Mouse (Mus musculus): ENCODE measurements around the gene Tradd. TPM values are rescaled to one million over a fixed set of nuclear protein-coding genes. Genes with fewer than 3 reads are reported as not detected.
"Not testable (repeated sequence)": the region's sequence is repeated elsewhere in the genome, so short reads cannot be mapped to it uniquely, and the experiment has no call there.

The Tradd gene
- polyA plus RNA-seq, 1 experiment: 8.3 TPM

GRCm38 (mm10) chr8:105235206-105235605, 29.2 kb downstream of the Tradd start:
- Histone ChIP-seq H3K4me1 (ENCODE audit: control insufficient read depth, insufficient read depth, low read length) (no peaks in the 10 kb centered on the region), H3K4me3 (ENCODE audit: insufficient read depth, low read length) (no peak overlapping the region), H3K27ac (ENCODE audit: insufficient read depth, low read length) (no peak overlapping the region)
- TF ChIP-seq POLR2A (IDR thresholded peaks at IDR 0.05; ENCODE audit: extremely low read depth, insufficient read depth, low read length) (no peak), CTCF (IDR thresholded peaks at IDR 0.05; ENCODE audit: extremely low read depth, insufficient read depth, low read length) (no peak)

DNA sequence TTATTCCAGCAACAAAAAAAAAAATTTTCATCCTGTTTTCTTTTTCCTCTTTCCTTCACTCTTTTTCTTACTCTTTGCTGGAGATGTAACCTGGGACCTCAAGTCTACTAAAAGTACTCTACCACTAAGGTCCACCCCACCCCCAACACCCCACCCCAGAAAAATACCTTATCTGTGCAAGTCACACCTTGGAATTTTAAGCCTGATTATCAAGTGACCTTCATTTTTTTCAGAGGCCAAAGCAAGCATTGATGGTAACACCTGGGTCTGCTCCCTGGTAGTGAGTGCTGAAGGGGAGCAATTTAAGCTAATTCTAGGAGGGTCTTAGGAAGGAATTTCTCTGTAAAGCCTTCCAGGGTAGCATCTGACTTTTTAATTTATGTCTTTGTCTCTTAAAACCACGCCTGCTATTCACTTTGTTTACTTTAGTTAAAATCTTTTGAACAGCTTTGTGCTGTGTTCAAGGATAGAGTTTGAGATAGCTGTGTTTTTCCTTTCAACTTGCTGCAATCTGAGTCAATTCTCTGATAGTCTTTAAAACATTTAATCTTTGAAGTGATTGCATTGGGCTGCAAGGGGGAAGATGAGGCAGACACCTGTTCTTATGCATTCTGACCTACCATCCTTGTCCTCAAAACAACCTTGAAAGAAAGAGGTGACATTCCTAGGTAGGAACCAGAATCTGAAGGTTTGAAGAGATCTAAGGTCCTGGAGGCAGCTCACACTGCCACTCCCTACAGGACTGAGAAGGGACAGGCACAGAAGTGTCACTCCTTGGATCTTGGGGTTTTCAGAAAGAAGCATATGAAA, 31.1 kb downstream of the Tradd start:
- Histone ChIP-seq H3K27ac (ENCODE audit: insufficient read depth, low read length) (no peak overlapping the region), H3K4me1 (ENCODE audit: control insufficient read depth, insufficient read depth, low read length) (no peaks in the 10 kb centered on the region), H3K4me3 (ENCODE audit: insufficient read depth, low read length) (no peak overlapping the region)
- TF ChIP-seq POLR2A (IDR thresholded peaks at IDR 0.05; ENCODE audit: extremely low read depth, insufficient read depth, low read length): no peak

DNA sequence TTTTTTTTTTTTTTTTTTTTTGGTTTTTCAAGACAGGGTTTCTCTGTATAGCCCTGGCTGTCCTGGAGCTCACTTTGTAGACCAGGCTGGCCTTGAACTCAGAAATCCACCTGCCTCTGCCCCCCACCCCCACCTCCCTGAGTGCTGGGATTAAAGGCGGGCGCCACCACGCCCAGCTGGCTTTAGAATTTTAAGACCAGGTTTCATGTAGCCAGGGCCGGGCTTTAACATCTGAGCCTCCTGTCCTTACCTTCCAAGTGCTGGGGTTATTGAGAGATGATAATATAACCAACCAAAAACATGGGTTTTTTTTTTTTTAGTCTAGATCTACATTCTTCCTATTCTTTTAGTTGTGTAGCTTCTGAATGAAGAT, 32.1 kb downstream of the Tradd start:
- H3K4me1 ChIP-seq (ENCODE audit: control insufficient read depth, insufficient read depth, low read length); H3K27ac ChIP-seq (ENCODE audit: insufficient read depth, low read length); H3K4me3 ChIP-seq (ENCODE audit: insufficient read depth, low read length): not testable (repeated sequence)

DNA sequence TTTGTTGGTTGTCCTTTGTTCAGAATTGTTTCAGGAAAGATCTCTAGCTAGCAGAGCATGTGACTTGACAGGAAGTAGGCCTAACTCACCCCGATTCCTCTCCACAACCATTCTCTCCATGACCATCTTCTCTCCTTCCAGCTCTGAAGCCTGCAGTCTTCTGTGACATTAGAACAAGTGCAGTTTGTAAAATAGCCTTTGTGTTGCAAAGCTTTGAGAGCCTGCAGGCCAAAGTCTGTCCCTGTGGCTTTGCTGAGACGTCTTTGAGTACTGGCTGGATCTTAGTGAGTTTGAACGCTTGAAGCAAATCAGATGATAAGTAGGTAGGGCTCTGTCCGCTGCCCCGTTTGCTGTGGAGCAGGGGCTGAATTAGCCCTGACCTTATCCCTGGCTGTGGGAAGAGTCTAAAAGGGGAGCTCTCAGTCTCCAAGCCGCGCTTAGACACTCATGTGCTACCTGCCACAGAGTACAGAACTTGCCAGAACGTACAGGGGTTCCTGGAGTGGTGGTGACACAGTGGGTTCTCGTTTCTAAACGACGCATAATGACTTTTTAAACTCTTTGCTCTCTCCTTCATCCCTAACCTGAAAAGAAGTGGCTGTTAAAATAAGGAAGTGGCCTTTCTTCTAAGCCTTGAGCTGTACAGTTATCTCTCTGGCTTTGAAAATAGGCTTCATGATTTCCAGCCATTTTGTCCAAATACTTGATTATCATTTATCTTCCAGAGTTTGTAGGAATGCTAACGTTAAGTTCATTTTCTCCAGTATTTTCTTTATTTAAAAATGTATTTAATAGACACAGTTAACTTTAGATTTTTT, 32.7 kb downstream of the Tradd start:
- TF ChIP-seq POLR2A (IDR thresholded peaks at IDR 0.05; ENCODE audit: extremely low read depth, insufficient read depth, low read length) (no peak), CTCF (IDR thresholded peaks at IDR 0.05; ENCODE audit: extremely low read depth, insufficient read depth, low read length) (no peak)
- Histone ChIP-seq H3K27ac (ENCODE audit: insufficient read depth, low read length) (no peak overlapping the region; the same call in 1 of the 2 replicates), H3K4me3 (ENCODE audit: insufficient read depth, low read length) (no peak overlapping the region), H3K4me1 (ENCODE audit: control insufficient read depth, insufficient read depth, low read length) (no peaks in the 10 kb centered on the region)

GRCm38 (mm10) chr8:105225917-105226316, 38.5 kb downstream of the Tradd start:
- no peak for TF ChIP-seq POLR2A (IDR thresholded peaks at IDR 0.05; ENCODE audit: extremely low read depth, insufficient read depth, low read length)
- TF ChIP-seq CTCF (IDR thresholded peaks at IDR 0.05; ENCODE audit: extremely low read depth, insufficient read depth, low read length): no peak
- Histone ChIP-seq H3K4me1 (ENCODE audit: control insufficient read depth, insufficient read depth, low read length) (peaks cover 2% of the 10 kb centered on the region; the same call in 1 of the 2 replicates), H3K27ac (ENCODE audit: insufficient read depth, low read length) (no peak overlapping the region), H3K4me3 (ENCODE audit: insufficient read depth, low read length) (peak overlapping the region; percentile 44)

- peak overlapping the region; percentile 44 for H3K4me3 ChIP-seq (ENCODE audit: insufficient read depth, low read length)
- H3K27ac ChIP-seq (ENCODE audit: insufficient read depth, low read length): no peak overlapping the region
- TF ChIP-seq POLR2A (IDR thresholded peaks at IDR 0.05; ENCODE audit: extremely low read depth, insufficient read depth, low read length) (no peak), CTCF (IDR thresholded peaks at IDR 0.05; ENCODE audit: extremely low read depth, insufficient read depth, low read length) (no peak)
These were observed 39.2 kb downstream of the Tradd start for GRCm38 (mm10) chr8:105225272-105225593.

GRCm38 (mm10) chr8:105224413-105225271, 39.8 kb downstream of the Tradd start, which contains the start of gene D230025D16Rik:
TSS of gene D230025D16Rik (plus strand) at chr8:105225145.
- no peak for TF ChIP-seq CTCF (IDR thresholded peaks at IDR 0.05; ENCODE audit: extremely low read depth, insufficient read depth, low read length)
- peak; percentile 97; the same call in 1 of the 2 replicates for TF ChIP-seq POLR2A (IDR thresholded peaks at IDR 0.05; ENCODE audit: extremely low read depth, insufficient read depth, low read length)
- Histone ChIP-seq H3K4me3 (ENCODE audit: insufficient read depth, low read length) (peak within 1 kb of the TSS; percentile 44), H3K4me1 (ENCODE audit: control insufficient read depth, insufficient read depth, low read length) (peaks cover 2% of the 10 kb centered on the region; the same call in 1 of the 2 replicates), H3K27ac (ENCODE audit: insufficient read depth, low read length) (0 out of 2 replicates have a peak within 1 kb of the TSS, but pooled peaks have one; percentile 7)

More at GRCm38 (mm10) chr8:105225272-105225593, 39.2 kb downstream of the Tradd start:
- H3K4me1 ChIP-seq (ENCODE audit: control insufficient read depth, insufficient read depth, low read length): peaks cover 2% of the 10 kb centered on the region; the same call in 1 of the 2 replicates

DNA sequence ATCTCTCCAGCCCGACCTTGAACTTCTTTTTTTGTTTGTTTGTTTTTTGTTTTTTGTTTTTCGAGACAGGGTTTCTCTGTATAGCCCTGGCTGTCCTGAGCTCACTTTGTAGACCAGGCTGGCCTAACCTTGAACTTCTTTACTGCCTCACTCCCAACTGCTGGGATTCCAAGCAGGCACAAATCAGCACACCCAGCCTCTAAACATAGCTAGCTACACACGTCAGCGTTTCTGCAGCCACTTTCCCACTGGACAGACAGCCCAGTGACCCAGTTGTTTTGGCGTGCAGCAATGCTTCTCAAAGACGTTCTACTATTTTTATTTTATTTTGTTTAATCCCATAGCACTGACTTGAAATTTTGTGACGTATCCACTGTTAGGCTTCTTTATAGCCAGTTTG, 40.6 kb downstream of the Tradd start:
- H3K4me3 ChIP-seq (ENCODE audit: insufficient read depth, low read length): no peak overlapping the region
- no peak overlapping the region for H3K27ac ChIP-seq (ENCODE audit: insufficient read depth, low read length)
- TF ChIP-seq POLR2A (IDR thresholded peaks at IDR 0.05; ENCODE audit: extremely low read depth, insufficient read depth, low read length) (no peak), CTCF (IDR thresholded peaks at IDR 0.05; ENCODE audit: extremely low read depth, insufficient read depth, low read length) (no peak)
- H3K4me1 ChIP-seq (ENCODE audit: control insufficient read depth, insufficient read depth, low read length): peaks cover 2% of the 10 kb centered on the region; the same call in 1 of the 2 replicates

DNA sequence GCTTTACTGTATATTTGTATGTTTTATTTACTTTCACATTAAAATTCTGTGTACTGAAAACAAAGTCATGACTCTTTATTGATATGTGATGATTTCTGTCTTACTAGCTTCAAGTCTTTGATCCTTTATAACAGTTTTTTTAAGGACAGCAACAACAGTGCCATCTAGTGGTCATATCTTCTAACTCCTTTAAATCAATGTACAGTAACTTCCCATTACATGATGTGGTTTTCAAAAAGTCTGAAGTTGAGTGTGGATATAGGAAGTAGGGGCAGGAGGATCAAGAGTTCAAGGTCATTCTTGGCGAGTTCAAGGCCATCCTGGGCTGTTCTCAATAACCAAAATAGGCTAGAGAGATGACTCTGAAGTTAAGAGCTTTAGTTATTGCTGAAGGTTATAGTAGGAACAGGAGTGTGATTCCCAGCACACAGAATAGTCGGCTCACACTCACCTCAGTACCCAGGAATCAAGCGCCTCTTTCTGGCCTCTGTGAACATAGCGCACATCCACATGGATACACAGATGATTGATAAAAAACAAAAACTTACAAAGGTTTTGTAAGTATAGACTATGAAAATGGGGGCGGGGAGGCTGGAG, 46.4 kb downstream of the Tradd start:
- Histone ChIP-seq H3K4me1 (ENCODE audit: control insufficient read depth, insufficient read depth, low read length) (no peaks in the 10 kb centered on the region; the same call in 1 of the 2 replicates), H3K27ac (ENCODE audit: insufficient read depth, low read length) (no peak overlapping the region), H3K4me3 (ENCODE audit: insufficient read depth, low read length) (no peak overlapping the region)
- TF ChIP-seq POLR2A (IDR thresholded peaks at IDR 0.05; ENCODE audit: extremely low read depth, insufficient read depth, low read length) (no peak), CTCF (IDR thresholded peaks at IDR 0.05; ENCODE audit: extremely low read depth, insufficient read depth, low read length) (peak; percentile 25; the same call in 1 of the 2 replicates)
